Mouse (Mus musculus): Measurements from ENCODE around the gene Mon2.

The Mon2 gene

DNA sequence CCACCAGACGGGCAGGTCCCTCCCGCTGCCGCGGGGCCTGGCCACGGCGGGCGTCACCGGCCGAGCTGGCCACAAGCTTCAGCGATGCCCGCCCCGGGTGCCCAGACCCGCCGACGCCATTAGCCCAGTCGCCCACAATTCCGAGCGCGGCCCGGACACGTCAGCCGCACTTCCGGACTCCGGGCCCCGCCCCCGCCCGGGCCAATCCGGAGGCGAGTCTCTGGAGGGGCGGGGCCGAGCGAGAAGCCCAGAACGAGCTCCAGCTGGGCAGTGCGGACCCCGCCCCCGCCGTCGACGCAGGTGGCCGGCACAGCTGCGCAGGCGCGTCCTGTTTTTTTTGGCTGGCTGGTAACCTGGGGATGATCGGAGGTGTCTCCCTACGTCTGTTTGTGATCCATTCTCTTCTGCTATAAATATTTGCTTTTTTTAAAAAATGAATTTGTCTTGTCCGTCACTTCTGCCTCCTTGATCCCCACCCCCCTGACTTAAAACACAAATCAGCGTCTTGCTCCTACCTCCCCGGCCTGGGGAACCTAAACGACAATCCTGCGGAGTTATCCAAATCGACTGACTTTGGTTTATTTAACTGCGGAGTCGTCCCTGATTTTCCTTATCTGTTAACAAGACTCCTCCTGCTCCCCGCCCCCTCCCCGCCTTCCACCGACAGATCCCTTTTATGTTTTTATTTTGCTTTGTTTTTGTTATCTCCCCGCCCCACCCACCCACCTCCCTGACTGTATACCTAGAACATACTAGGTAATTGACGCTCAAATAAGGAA is at the start of gene Mon2:
Gene Mon2 (minus strand): TSS at position 261 of the 779 bp plus-strand sequence.
- peak; percentile 97 to 99 for DNase-seq

DNA sequence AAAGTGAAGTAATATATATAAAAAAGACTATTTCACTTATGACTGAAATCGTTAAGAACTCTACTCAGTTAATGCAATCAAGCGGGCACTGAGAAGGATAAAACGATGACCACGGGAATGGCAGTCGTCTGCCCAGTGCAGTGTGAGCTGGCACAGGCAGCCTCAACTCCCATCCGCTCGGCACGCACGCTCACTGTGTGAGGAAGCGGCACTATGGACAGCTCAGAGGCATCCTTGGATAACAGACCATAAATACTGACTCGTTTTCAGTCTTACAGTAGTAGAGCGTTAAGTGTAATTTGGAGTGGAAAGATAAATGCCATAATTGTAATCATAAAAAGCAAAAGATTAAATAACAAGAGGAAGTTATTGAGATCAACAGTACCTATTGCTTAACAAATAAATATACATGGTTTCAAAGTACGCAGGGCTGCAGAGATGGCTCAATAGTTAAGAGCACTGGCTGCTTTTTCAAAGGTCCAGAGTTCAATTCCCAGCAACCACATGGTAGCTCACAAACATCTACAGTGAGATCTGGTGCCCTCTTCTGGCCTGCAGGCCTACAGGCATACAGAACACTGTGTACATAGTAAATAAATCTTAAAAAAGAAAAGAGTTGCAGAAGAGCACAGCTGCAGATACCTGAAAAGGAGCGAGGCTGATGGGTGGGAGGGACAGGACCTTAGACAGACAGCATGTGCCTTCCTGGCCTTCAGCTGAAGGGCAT is 44.5 kb upstream of the Mon2 start:
- DNase-seq: no peak

DNA sequence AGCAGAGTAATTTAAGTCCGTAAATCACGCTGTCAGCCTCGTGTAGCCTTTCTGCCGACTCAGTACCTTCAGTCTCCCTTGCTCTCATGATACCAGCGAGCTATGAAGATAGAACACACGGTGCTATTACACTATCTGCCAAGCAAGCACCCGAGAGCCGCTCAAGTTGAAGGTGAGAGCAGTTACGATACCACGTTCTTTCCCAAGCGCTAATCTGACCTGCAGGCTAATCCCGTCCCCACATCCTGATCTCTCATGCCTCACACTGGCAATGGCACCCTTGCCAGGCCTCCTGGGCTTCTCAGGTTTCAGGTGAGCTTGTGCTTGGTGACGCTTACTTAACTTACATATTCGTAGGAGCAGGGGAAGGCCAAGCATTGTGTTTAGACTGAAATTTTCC is 40.6 kb upstream of the Mon2 start:
- DNase-seq: no peak

DNA sequence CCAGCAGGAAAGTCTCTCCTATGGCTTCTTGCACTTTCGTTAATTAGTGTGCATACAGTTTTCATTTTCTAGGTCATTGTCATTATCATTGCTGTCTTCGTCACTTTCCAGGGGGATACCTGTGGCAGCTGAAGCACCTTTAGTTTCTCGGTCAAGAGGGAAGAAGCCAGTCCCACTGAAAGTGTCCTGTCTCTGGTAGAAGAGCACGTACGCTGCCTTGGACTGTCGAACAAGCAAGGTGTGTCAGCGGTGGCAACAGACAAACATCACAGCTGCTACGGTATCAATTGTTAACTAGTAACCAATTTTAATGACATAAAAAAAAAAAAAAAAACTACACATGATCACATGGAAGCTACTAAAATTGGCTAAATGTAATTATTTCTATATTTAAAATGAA is 37.2 kb upstream of the Mon2 start:
- no peak for DNase-seq

DNA sequence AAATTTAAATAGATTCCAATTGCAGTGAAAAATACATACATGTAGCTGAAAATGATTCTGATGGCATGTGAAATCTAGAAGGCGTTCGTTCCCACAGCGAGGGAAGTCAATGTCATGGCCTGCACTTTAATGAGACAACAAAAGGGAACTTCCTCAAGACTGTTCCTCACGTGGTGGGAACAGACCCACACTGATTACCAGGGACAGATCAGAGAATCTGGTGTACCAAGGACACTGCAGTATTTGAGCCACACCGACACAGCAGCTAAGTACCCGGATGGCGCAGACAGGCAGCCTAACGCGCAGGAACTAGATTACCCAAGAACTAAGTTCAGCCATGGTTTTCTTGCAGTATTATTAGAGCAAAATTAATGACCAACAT is 36.5 kb upstream of the Mon2 start:
- no peak for DNase-seq

DNA sequence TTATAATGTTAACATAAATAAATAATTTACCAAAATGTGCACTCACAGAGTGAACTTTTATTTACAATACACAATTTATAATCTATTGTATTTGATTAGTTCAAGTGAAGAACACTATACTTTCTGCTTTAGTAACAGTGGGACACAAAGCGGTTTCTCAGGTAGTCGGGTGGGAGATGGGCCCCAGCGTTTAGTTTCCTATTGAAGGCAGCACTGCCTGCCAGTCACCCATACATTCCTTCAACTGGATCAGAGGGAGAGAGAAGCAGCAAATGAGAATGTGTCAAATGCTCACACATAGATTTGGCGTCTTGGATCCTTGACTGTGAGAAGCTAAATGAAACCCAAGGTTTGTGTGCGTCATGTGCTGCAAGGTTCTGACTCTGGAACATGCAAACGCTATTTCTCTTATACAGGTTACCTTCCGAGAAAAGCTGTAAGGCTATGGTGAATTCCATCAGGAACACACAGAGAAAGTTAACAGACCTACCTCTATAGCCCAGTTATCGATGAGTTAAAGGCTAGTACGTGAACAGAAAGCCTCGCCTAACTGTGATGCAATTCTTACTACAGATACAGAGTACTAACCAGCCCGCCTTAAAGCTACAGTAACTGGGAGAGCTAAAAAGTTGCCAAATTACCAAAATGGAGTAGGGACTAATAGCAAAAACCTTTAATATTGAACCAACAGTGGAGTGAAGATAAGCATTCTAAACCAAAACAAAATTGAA is 35.9 kb upstream of the Mon2 start:
- DNase-seq: no peak

DNA sequence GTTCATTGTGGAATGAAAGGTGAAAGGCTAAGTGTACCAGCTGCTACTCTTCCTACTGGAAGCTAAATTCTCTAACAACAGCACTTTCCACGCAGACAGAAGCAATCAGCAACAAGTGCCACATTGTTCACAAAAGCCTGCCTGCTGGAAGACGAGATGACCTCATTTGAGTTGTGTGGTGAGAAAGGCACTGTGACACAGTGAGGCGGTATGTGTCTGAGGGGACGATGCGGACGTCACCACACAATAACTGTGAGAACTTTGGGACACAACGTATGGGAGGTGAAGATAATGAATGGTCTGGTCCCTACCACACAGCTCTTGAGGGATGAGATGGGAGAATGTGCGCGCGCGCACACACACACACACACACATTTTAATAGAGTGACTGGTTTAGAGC is 34.2 kb upstream of the Mon2 start:
- DNase-seq: no peak

DNA sequence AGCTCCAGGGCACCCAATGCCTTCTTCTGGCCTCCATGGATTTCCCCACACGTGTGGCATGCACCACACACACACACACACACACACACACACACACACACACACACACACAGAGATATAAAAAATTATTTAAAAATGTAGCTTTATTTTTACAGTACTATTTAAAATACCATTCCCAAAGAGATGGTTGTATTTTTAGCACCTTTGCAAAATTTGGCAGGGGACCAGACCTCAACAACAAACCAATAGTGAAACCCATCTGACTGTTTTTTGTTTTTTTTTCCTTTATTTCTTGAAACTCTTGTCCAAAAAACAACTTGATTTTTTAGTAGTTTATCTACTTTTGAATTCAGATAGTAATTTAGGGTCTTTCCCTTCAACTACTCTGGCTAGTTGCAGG is 32.2 kb upstream of the Mon2 start:
- DNase-seq: no peak

DNA sequence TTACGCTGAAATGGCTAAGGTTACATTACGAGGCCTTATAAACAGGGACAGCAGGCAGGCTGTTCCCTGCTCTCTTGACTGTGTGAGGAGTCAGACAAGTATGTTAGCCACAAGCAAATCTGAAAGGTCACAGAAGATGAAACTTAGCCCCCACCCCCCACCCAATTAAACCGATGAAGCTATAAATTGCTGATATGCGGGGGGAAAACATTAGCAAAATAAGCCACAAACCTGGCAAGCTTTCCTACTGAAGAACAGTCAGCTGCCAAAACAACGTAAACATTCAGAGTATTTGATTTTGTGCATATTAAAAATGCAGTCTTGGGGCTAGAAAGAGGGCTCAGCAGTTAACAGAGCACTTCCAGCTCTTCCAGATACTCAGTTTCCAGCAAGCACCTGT is 31.8 kb upstream of the Mon2 start:
- DNase-seq: no peak

DNA sequence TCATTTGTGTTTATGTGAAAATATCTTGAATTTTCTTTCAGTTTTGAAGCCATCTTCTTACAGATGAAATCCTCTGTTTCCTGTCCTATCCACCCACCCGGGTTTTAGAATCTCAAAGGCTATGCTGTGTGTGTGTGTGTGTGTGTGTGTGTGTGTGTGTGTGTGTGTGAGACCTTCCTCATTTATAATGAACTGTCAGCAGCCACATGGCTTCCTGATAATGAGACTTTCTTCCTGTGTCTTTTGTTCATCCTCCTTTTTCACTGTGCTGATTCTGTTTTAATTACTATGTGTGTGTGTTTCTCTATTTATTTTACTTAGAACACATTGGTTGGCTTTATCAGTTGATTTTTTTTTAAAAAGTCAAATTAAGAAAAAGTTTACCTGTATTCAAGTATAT is 25.0 kb upstream of the Mon2 start:
- DNase-seq: no peak

DNA sequence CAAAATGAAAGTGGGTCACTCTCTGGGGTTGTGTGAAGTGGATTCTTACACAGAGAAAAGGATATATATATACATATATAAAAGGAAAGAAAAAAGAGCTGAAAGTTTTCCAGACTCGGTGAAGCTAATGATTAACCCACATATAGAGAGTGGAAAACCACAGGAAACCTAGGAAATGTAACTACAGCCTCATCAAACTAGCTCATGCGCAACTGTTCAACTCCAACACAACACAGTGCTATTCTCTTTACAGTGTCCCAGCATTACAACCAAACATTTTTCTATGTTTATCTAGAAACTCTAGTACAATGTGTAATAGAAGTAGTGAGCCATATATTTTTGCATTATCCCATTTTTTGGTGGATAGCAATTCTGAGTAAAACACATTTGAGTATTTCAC is 24.3 kb upstream of the Mon2 start:
- DNase-seq: no peak

DNA sequence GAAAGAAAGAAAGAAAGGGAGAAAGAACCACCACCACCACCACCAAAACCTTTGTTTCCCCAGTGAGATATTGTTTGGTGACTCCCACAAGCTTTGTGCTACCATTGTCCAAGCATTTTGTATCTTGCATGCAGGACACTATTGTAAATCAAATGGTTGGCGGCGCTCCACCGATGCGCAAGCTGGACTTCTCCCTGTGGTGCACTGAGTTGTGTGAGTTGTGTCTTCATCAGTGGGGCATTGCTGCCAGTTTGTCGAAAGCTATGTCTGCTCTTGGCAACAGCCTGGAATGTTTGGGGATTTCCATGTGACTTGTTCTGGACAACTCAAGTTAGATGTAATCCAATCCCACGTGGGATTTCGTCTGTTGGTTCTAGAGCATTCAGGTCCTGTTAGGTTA is 18.2 kb upstream of the Mon2 start:
- no peak for DNase-seq

DNA sequence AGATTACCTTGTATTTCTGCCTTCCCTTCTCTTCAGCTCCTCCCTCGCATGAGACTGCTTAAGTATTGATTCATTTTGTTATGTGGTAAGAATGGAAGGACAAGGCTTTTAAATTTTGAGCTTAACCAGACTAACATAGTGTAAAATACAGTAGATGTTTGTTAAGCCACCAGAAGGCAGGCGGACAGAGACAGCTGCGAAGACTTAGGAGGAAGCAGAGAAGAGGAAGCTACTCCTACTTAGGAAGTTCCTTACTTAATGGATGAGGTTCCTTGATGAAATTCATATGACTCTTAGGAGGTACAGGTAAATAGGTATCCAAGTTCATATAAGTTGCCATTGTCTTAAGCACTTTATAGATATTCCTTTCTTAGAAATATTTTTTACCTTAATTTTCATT is 16.3 kb upstream of the Mon2 start:
- DNase-seq: no peak

DNA sequence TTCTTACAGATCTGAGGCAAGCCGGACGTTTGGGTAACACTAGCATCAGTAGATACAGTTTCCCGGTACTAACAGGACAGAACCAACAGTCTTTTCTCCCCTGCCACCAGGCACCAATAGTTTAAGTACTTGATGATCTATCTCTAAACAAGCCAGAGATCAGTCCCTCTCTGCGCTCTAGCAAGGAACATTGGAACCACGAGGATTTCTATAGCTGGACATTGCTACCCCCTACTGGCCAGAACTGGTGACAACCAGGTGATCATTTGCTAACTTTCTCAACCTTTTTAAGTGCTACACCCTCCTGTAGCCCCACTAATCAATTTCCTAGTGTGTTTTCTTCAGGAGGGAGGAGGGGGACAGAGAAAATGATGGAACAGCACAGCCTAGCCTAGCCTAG is 15.4 kb upstream of the Mon2 start:
- DNase-seq: peak; percentile 46 to 65

DNA sequence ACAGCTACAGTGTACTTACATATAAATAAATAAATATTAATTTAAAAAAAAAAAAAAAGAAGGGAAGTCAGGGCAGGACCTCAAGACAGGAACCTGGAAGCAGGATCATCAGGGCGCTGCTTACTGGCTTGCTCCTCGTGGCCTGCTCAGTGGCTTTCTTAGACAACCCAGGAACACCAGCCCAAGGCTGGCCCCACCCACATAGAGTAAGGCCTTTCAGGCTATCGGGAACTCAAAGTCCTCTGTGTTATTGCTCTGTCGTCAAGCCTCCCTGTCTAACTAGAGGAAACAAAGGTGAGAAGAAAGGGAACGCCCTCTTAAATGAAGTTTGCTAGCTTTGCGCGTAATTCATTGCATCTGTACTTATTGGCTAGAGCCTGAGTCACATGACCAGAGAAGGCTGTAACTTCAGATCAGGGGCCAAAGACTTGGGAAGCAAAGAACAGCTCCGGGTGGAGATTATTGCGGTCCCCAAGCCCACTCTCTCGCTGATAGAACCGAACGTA is 13.2 kb upstream of the Mon2 start:
- no peak for DNase-seq

DNA sequence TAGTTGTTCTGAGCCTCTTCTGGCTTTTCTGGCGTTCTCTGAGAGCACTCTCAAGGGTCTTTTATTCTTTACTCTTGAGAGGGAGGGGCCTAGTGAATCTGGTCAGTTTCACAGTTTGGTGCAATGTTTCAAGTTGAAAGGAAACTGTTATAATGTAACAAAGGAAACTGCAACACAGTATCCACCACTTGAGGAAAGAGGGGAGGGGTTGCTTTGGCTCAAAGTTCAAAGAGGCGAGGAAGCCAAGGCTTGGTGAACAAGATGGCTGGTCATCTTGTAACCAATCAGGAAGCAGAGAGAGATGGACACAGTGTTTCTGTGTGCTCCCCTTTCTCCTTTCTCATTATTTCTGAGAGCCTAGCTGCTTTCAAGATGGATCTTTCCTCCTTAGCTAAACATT is 10.5 kb upstream of the Mon2 start:
- DNase-seq: no peak

DNA sequence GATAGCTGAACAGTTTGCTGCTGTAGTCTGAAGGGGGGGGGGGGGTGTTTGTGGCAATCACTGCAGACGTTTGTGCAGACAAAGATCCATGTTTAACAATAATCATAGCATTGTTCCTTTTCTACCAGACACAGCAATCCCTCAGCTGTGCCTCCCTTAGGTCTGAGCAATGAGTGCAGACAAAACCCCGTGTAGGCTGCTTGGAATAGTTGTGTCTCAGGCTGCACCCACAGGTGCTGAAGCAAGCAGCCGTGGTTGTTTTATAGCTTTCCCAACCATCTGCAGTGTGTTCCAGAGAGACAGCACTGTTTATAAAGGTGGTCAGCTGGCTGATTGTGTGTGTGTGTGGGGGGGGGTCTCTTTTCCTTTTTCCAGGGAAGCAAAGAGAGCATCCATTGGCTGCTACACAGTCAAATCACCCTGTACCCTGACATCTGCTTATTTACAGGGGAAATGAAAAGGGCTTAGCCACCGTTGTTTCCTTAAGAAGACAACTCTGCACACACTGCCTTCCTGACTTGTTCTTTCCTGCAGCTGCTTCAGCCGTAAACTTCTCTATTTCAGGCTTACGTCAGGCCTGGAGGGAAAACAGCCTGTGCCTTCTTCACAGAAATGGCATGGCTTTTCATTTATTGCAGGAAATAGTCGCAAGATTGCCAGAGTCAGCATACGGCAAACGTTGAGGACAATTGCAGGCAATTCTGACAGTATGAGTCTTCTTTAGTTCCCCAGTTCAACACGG is 8.8 kb upstream of the Mon2 start:
- DNase-seq: no peak

DNA sequence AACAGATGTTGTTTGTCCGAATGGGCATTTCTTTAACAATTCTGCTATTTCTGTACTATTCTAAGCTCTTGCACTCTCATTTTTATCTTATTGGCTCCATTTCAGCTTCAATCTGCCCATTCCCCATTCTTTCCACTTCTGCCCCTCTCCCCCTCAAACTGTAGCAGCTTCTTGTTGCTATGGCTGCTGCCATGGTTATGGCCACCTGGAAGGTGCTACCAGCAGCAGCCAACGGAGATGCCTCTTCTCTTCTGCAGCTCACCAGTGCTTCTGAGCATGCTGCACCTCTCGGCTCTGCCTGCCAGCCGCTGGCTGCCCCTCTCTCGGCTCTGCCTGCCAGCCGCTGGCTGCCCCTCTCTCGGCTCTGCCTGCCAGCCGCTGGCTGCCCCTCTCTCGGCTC is 8.0 kb upstream of the Mon2 start:
- no peak for DNase-seq

DNA sequence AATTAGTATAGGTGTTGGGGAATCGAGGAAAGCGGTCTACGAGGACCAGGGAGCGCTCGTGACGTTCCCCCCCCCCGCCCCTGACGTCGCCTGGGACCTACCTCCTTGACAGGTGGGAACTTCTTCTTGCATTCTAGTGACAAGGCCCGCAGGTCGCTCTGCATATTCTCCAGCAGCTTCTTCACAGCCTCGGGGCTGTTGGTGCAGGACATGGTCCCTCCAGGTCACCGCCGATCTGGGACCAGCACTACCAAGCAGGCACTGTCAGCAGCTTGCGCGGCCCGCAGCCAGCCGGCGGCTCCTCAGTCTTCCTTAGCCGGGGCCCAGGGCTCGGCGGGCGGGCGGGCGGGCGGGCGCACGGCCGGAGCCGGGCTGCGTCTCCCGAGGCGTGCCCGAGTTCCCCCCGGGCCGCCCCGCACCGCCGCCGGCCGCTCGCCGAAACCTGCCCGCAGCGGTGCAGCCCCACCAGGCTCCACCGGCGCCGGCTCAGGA is 508 bp downstream of the Mon2 start:
- DNase-seq: peak in 1 of 2 experiments; percentile 48

DNA sequence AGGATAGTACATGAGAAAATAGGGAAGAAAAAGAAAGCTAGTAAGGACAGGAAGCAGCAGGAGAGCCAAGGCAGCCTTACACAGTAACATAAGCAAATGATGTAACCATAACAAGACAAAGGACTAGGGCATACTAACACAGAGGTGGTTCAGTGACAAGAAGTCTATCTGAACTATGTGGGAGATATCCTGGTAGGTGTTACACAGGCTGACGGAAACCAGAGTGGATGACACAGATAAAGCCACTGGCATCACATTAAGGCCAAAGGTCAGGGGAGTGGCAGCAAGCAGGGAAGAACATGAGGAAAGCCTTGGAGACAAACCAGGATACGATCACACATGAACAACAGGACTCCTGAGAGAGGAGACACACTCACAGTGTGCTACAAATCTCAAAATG is 4.3 kb downstream of the Mon2 start:
- no peak for DNase-seq

DNA sequence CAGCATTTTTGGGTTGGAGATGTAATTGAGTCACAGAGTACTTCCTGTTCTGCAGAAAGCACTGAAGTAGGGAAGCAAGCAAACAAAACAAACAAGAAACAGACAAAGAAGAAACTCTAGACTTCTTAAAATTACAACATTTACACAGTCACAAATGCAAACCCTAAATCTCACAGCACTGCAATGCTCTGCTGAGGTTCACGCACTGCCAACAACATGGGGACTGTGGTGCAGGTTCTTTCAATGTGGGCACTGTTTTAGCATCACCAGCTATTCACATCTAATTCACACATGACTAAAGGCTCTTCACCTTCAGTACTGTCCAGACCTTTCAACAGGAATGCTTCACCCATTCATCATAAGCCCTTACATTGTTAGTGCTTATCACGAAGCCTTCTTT is 13.3 kb downstream of the Mon2 start:
- DNase-seq: no peak

DNA sequence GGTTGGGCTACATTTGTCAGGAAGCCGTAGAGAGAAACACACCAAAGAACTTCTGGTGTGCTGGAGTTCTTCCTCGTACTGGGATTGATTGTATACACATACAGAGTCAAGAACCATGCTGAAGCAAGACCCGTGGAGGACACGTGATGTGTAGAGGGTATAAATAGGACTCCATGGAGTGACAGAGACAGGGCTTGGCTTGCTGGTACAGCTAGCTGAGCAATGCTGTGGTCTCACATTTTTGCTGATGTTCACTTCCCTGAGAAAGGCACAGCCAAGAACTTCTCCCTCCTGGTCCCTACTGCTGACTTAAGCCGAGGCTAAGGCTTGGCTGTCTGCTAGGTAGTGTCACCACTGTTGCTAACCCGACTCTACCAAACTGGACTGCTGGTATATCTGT is 15.5 kb downstream of the Mon2 start:
- no peak for DNase-seq

DNA sequence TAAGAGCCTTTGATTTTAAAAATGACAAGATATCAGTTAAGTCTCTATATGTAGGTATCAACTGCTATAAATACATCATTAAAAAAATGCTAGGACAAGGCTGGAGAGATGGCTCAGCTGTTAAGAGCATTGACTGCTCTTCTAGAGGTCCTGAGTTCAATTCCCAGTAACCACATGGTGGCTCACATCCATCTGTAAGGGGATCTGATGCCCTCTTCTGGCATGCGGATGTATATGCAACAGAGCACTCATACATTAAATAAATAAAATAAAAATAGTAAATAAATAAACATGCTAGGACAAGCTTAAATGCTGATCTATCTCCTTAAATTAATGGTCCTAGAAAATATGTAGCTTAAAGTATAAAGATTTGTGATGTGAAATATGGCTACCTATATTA is 19.2 kb downstream of the Mon2 start:
- DNase-seq: no peak
